Mouse (Mus musculus) stomach, embryonic 15.5 days (tissue): ENCODE measurements around the gene Tc2n. TPM values are rescaled to one million over a fixed set of nuclear protein-coding genes. Genes with fewer than 3 reads are reported as not detected.

Experiments
- ATAC-seq: fragments of 200-750 bp; cut with Nextera tagmentation; 2 replicates; pipeline ENCODE4 v1.8.0; 2017; ENCODE audit warnings: low read depth, moderate number of reproducible peaks, moderate TSS enrichment; ENCODE audit not compliant: insufficient read depth, low FRiP score
- H3K27ac ChIP-seq: fragments of 300-500 bp; sonication (generic); 2 replicates; pipeline ENCODE4 v1.5.1; 2015; ENCODE audit warnings: mild to moderate bottlenecking, inconsistent platforms
- H3K27me3 ChIP-seq: fragments of 300-500 bp; sonication (generic); replicated peaks from 2 replicates; pipeline ENCODE4 v1.6.1; 2015; ENCODE audit warnings: inconsistent platforms
- H3K36me3 ChIP-seq: fragments of 300-500 bp; sonication (generic); 2 replicates; pipeline ENCODE4 v1.6.1; 2015; ENCODE audit warnings: inconsistent platforms
- H3K4me1 ChIP-seq: fragments of 300-500 bp; sonication (generic); 2 replicates; pipeline ENCODE4 v1.6.1; 2015; ENCODE audit warnings: inconsistent platforms
- H3K4me2 ChIP-seq: fragments of 300-500 bp; sonication (generic); 2 replicates; pipeline ENCODE4 v1.6.1; 2015; ENCODE audit warnings: mild to moderate bottlenecking, inconsistent platforms
- H3K4me3 ChIP-seq: fragments of 300-500 bp; sonication (generic); replicated peaks from 2 replicates; pipeline ENCODE4 v1.5.1; 2015; ENCODE audit warnings: inconsistent platforms
- H3K9ac ChIP-seq: fragments of 300-500 bp; sonication (generic); 2 replicates; pipeline ENCODE4 v1.6.1; 2015; ENCODE audit warnings: inconsistent platforms
- H3K9me3 ChIP-seq: fragments of 300-500 bp; sonication (generic); 2 replicates; pipeline ENCODE4 v1.6.1; 2016; ENCODE audit warnings: inconsistent platforms
- WGBS: fragments of 180-500 bp; shearing (Covaris S2); methylation state at CpG from one replicate; pipeline ENCODE4 v1.1.7; 2015; 5-methylcytosine and 5-hydroxymethylcytosine counted together
- polyA plus RNA-seq: library from polyadenylated mRNA; unstranded; fragments of >200 nt; fragmentation: Nextera tagmentation; extraction: Ambion mirVana; gene quantifications from 2 replicates; pipeline ENCODE4 v1.2.1, GENCODE M21; 2015

Tc2n gene
- polyA plus RNA-seq: 4.1 and 4.8 TPM in 2 replicates

- H3K4me2 ChIP-seq: peak within 1 kb of the TSS; percentile 77
- H3K9ac ChIP-seq: peak within 1 kb of the TSS; percentile 10; the same call in 1 of the 2 replicates
- peak; percentile 99 for ATAC-seq
- H3K27me3 ChIP-seq: 0 out of 2 replicates have a peak, but pooled peaks cover 3% of the 10 kb centered on the region
- no peaks in the 10 kb centered on the region for H3K36me3 ChIP-seq
- H3K9me3 ChIP-seq: no peaks in the 10 kb centered on the region
- peak within 1 kb of the TSS; percentile 61 for H3K27ac ChIP-seq
- under 1% methylated on average over 74 of the region's 75 CpGs for whole genome bisulfite sequencing
- H3K4me1 ChIP-seq: no peaks in the 10 kb centered on the region
- peak within 1 kb of the TSS; percentile 49 for H3K4me3 ChIP-seq
Observed at GRCm38 (mm10) chr12:101718054-101718754, at the start of gene Tc2n. Tc2n (minus strand) TSS chr12:101718523.

GRCm38 (mm10) chr12:101767306-101768053 lies 49.2 kb upstream of the Tc2n start:
- Histone ChIP-seq H3K36me3 (no peaks in the 10 kb centered on the region; the same call in 1 of the 2 replicates), H3K4me1 (peaks cover 11% of the 10 kb centered on the region; the same call in 1 of the 2 replicates), H3K4me2 (no peak overlapping the region), H3K27me3 (no peaks in the 10 kb centered on the region), H3K4me3 (no peak overlapping the region), H3K9ac (no peak overlapping the region), H3K9me3 (no peaks in the 10 kb centered on the region), H3K27ac (peak overlapping the region; percentile 79)
- WGBS: 37% methylated on average over 9 of the region's 9 CpGs
- peak; percentile 73 for ATAC-seq

DNA sequence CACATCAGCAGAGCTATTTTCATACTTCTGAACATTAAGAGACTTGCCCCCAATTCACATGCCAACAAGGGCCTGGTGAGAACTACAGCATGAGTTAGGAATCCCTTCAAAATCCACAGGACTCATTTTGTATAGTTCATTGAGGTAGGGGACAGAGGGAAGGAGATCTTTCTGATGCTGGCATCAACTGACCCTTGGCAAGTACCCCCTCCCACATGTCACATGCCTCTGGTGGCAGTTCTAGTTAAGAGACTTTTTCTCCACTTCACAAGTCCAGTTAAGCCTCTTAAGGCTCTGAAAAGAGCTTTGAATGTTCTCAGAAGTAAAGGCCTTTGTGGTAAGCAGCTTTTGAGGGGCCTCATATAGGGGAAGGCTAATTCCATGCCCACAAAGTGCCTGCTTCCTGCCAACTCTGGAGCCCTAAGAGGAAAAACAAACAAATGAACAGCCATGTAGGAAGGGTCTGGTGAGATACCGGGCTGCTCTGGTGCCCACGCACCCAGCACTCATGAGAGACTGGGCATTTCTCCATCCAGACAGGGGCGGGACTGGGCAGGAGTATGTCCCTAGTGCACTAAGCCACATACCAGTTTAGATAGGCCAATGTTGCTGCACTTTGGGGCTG lies 48.0 kb upstream of the Tc2n start:
- WGBS: 65% methylated on average over 3 of the region's 3 CpGs
- Histone ChIP-seq H3K27ac (peak overlapping the region; percentile 79; the same call in 1 of the 2 replicates), H3K27me3 (no peaks in the 10 kb centered on the region), H3K4me1 (peaks cover 11% of the 10 kb centered on the region; the same call in 1 of the 2 replicates), H3K36me3 (no peaks in the 10 kb centered on the region; the same call in 1 of the 2 replicates), H3K9me3 (no peaks in the 10 kb centered on the region), H3K9ac (no peak overlapping the region), H3K4me2 (no peak overlapping the region), H3K4me3 (no peak overlapping the region)
- no peak for ATAC-seq

DNA sequence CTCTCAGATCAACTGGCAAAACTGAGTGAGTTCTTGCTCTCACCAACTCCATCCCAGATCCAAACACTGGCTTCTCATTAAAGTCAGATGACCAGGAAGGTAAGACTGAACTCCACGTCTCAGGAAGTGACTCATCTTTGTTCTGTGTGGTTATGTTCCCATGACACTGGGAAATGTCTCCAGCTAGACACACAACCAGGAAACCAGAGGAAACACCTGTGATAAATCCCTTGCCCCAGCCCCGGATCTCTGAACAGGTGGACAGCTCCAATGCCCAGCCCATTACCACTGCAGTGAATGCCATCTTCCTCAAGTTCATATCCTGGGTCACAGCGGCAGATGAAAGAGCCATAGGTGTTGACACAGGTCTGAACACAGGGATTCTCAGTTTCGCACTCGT lies 46.5 kb upstream of the Tc2n start:
- Histone ChIP-seq H3K4me1 (peaks cover 11% of the 10 kb centered on the region; the same call in 1 of the 2 replicates), H3K27me3 (no peaks in the 10 kb centered on the region), H3K4me2 (no peak overlapping the region), H3K4me3 (no peak overlapping the region), H3K36me3 (no peaks in the 10 kb centered on the region; the same call in 1 of the 2 replicates), H3K9me3 (no peaks in the 10 kb centered on the region), H3K27ac (no peak overlapping the region), H3K9ac (no peak overlapping the region)
- WGBS: 75% methylated on average over 5 of the region's 5 CpGs
- ATAC-seq: no peak

DNA sequence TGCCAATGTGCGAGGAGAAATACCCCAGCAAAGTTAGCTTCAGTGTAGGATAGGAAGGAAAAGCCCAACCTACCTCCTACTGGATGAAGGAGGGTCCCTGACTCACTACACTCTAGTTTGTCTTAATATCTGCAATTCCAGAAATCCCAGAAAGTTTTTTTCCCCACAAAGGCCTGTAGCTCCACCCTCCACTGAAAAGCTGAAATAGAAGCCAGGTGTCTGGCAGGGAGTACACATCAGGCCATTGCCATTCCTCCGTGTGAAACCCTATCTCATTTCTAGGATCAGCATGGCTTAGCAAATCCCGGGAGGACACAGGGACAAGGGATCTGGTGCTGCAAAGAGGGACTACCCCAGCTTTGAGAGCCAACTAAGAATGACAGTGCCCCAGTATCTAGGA lies 44.7 kb upstream of the Tc2n start:
- no peak overlapping the region for H3K4me2 ChIP-seq
- H3K4me3 ChIP-seq: no peak overlapping the region
- no peaks in the 10 kb centered on the region for H3K9me3 ChIP-seq
- H3K27ac ChIP-seq: no peak overlapping the region
- no peak for ATAC-seq
- H3K36me3 ChIP-seq: no peaks in the 10 kb centered on the region; the same call in 1 of the 2 replicates
- H3K4me1 ChIP-seq: peaks cover 9% of the 10 kb centered on the region; the same call in 1 of the 2 replicates
- no peaks in the 10 kb centered on the region for H3K27me3 ChIP-seq
- 64% methylated on average over 3 of the region's 3 CpGs for WGBS
- H3K9ac ChIP-seq: no peak overlapping the region

DNA sequence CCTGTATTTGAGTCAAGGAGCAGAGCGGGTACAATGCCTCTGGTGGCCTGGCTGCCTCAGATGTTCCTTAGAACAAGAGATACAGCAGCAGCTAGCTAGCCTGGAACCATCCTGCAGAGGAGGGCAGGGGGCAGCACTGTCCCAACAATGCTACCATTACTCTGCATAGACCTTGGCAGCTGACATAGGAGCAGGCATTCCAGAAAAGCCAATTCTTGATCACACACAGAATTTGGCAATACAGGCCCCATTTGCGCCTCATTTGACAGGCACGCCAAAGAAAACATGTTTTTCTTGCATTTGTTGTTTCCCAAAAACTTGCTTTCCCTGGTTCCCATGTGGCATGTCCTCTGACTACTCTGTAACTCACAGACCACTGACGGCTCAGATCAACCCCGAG lies 43.7 kb upstream of the Tc2n start:
- WGBS: 81% methylated on average over 5 of the region's 5 CpGs
- no peak for ATAC-seq
- H3K36me3 ChIP-seq: no peaks in the 10 kb centered on the region; the same call in 1 of the 2 replicates
- H3K27me3 ChIP-seq: no peaks in the 10 kb centered on the region
- H3K9ac ChIP-seq: no peak overlapping the region
- no peak overlapping the region for H3K4me2 ChIP-seq
- peaks cover 7% of the 10 kb centered on the region; the same call in 1 of the 2 replicates for H3K4me1 ChIP-seq
- no peaks in the 10 kb centered on the region for H3K9me3 ChIP-seq
- H3K27ac ChIP-seq: no peak overlapping the region
- H3K4me3 ChIP-seq: no peak overlapping the region

- Histone ChIP-seq H3K4me2 (no peak overlapping the region), H3K4me1 (no peaks in the 10 kb centered on the region), H3K36me3 (no peaks in the 10 kb centered on the region), H3K9me3 (no peaks in the 10 kb centered on the region), H3K27me3 (no peaks in the 10 kb centered on the region), H3K9ac (no peak overlapping the region), H3K4me3 (no peak overlapping the region), H3K27ac (no peak overlapping the region; the same call in 1 of the 2 replicates)
- ATAC-seq: 0 out of 2 replicates have a peak, but pooled peaks have one; percentile 51
- WGBS: 51% methylated on average over 6 of the region's 6 CpGs
Observed at GRCm38 (mm10) chr12:101759440-101760045, 41.2 kb upstream of the Tc2n start.

DNA sequence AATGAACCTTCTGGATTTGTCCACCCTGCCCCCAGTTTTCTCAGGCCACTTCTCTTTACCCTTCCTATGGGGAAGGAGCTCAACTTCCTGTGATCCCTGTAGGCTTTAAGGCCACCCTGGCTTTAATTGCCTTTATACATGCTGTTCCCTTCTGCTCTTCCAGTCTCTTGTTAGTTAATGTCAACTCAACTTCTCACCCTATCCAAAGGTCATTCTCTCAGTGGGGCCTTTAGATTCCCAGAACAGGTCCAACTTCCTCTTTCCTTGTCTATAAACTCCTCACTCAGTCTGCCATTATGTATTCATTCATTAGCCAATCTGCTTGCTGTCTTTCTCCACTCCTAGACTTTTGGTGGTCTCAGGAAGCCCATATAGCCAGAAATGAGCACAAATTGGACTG lies 40.4 kb upstream of the Tc2n start:
- Histone ChIP-seq H3K36me3 (no peaks in the 10 kb centered on the region), H3K4me1 (no peaks in the 10 kb centered on the region), H3K27ac (peak overlapping the region; percentile 28; the same call in 1 of the 2 replicates), H3K27me3 (no peaks in the 10 kb centered on the region), H3K9ac (no peak overlapping the region), H3K4me2 (no peak overlapping the region), H3K4me3 (no peak overlapping the region), H3K9me3 (no peaks in the 10 kb centered on the region)
- ATAC-seq: no peak

DNA sequence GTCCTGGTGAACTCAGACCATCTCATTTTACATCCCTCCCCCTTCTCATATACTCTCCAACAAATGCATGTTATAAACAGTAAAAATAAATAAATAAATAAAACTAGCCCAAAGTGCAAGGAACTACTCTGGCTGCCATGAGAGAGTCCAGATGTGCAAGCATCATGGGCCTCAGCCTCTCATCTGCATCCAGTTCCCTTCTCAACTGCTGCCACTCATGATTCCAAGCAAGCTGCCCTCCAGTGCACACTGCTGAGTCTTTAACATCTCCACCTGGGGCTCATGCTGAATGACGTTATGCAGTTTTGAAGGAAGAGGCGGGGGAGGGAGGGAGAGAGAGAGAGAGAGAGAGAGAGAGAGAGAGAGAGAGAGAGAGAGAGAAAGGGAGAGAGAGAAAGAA lies 24.1 kb upstream of the Tc2n start:
- Histone ChIP-seq H3K27me3 (no peaks in the 10 kb centered on the region), H3K4me1 (no peaks in the 10 kb centered on the region), H3K4me2 (no peak overlapping the region), H3K9ac (no peak overlapping the region), H3K9me3 (no peaks in the 10 kb centered on the region), H3K4me3 (no peak overlapping the region), H3K36me3 (no peaks in the 10 kb centered on the region), H3K27ac (no peak overlapping the region)
- WGBS: 43% methylated on average over 2 of the region's 2 CpGs
- no peak for ATAC-seq

DNA sequence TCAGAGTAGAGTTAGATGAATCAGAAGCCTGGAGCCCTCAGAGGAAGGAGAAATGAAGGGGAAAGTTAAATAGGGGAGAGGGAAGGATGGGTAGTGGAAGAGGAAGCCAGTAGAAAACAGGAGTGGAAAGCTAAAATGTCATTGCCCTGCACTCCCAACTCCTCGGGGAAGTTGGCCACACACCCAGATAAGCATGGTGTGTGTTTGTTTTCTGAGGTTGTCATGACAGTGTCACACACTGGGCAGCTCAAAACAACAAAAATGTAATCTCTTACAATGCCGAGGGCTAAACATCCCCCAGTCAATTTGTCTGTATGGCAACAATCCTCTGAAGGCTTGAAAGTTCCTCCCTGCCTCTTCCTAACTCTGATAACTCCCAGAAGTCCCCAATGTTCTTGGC lies 22.2 kb upstream of the Tc2n start:
- no peak for ATAC-seq
- whole genome bisulfite sequencing: 21% methylated on average over 2 of the region's 2 CpGs
- H3K27ac ChIP-seq: no peak overlapping the region

GRCm38 (mm10) chr12:101740045-101740444 lies 21.7 kb upstream of the Tc2n start:
- ATAC-seq: no peak
- no peaks in the 10 kb centered on the region for H3K36me3 ChIP-seq
- H3K4me2 ChIP-seq: no peak overlapping the region
- 11% methylated on average over 2 of the region's 2 CpGs for WGBS
- H3K27me3 ChIP-seq: no peaks in the 10 kb centered on the region
- H3K9me3 ChIP-seq: no peaks in the 10 kb centered on the region
- no peak overlapping the region for H3K27ac ChIP-seq
- H3K4me1 ChIP-seq: no peaks in the 10 kb centered on the region
- H3K4me3 ChIP-seq: no peak overlapping the region
- no peak overlapping the region for H3K9ac ChIP-seq

More for the DNA sequence above, 22.2 kb upstream of the Tc2n start:
- Histone ChIP-seq H3K36me3 (no peaks in the 10 kb centered on the region), H3K4me1 (no peaks in the 10 kb centered on the region), H3K27me3 (no peaks in the 10 kb centered on the region), H3K4me2 (no peak overlapping the region), H3K9ac (no peak overlapping the region), H3K9me3 (no peaks in the 10 kb centered on the region), H3K4me3 (no peak overlapping the region)
